Mouse (Mus musculus) monocyte, adult 5-6 weeks (primary cell): ENCODE measurements at regions not wholly inside any gene's neighbourhood (a gene's known extent, or its start where the extent isn't known, plus 50 kb on each side); places are given as distances from the start of the nearest gene placed in this dataset.

Experiments used
- ATAC-seq: fragments of 153-309, 156-312 bp; replicated peaks from 2 replicates; pipeline ENCODE4 v1.8.0; 2017; ENCODE audit warnings: mild to moderate bottlenecking; ENCODE audit not compliant: low TSS enrichment, insufficient number of reproducible peaks, severe bottlenecking, poor library complexity, low FRiP score

DNA sequence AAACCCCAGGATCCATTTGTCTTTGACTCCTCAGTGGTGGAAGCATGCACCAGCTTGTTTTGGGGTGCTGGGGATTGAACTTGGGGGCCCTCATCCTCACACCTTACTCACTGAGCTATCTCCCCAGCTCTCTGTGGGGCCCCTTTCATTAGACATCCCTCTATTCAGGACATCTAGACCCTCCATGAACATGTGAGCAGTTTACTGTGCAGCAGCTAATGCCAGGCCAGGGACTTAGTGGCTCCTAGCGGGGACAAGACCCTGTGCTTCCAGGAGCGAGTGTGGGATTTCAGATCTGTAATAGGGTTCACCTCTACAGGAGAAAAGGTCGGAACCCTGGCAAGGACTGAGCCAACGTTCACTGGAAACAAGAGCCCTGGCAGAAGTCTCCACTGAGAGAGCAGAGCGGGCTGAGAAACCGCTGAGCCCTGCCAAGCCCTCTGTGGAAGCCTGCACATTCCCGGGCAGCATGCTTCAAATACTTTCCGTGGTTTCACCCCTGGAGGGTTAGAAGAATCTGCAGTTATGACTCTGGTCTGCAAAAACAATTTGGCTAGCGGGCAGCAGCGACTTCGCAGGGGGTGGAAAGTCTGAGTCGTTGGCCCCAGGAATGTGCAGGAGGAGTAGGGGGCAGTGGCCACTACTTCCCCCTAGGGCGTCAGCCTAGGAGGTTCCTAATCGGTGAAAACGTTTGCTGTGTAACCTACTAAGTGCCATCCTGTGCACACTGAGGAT is 125.6 kb downstream of the Smad6 start:
- ATAC-seq = no peak

- no peak for ATAC-seq
These were observed 129.5 kb downstream of the Smad6 start for GRCm38 (mm10) chr9:63892235-63892971.

DNA sequence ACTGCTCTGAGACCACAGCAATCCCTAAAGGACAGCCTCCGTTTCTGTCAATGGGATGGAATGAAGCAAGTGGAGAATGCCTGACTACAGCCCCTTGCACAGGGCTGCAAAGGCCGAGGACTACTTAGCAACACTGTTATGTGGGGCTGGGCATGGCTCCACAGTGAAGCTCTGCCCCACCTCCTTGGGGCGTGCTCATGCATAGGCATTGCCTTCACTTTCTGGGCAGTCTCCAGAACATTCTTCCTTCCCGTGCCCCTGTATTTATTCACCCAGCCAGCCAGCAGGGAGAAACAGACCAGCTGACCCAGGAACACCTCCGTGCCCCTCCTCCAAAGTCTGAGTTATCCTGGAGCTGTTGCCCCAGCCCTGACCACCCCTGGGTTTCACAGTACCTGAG is 131.1 kb downstream of the Smad6 start:
- ATAC-seq = no peak

DNA sequence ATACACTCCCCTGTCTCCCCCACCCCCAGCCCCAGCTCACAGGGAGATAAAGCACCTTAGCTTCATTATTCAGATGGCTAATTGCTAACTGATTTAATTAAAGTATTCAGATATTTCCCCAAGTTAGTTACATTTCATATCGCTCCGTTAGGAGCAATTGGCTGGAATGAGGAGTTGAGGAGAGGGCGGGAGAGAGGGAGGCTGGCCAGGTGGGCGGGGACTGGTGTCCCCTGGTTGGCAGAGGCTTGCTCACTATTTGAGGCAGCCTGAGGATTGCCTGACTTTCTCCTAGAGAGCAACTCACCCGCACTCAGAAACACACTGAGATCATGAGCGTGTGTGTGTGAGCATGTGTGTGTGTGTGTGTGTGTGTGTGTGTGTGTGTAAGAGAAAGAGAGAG is 131.8 kb upstream of the Smad3 start:
- no peak for ATAC-seq

- ATAC-seq = no peak
These were observed 127.2 kb upstream of the Smad3 start for GRCm38 (mm10) chr9:63884971-63885370.

- 0 out of 2 replicates have a peak, but pooled peaks have one; percentile 35 for ATAC-seq
These were observed 126.1 kb upstream of the Smad3 start for GRCm38 (mm10) chr9:63883738-63884520.

DNA sequence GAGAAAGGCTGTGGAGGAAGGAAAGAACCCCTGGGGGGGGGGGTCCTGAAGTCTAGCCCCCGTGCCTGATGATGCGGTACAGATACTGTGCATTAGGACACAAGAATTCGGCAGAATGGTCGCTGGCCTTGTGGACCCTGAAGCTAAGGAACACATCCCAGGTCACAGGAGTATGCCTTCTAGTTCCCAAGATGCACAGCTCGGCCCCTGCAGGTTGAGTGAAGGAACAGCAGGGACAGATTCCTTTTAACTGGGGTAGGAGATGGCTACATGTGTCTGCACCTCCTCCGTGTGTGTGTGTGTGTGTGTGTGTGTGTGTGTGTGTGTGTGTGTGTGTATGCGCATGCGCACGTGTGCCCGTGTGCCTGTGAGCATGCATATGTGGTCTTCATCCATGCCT is 123.9 kb upstream of the Smad3 start:
- no peak for ATAC-seq

GRCm38 (mm10) chr9:63881261-63881563 is 123.4 kb upstream of the Smad3 start:
- no peak for ATAC-seq

GRCm38 (mm10) chr9:63880487-63881260 is 122.9 kb upstream of the Smad3 start:
- no peak for ATAC-seq

DNA sequence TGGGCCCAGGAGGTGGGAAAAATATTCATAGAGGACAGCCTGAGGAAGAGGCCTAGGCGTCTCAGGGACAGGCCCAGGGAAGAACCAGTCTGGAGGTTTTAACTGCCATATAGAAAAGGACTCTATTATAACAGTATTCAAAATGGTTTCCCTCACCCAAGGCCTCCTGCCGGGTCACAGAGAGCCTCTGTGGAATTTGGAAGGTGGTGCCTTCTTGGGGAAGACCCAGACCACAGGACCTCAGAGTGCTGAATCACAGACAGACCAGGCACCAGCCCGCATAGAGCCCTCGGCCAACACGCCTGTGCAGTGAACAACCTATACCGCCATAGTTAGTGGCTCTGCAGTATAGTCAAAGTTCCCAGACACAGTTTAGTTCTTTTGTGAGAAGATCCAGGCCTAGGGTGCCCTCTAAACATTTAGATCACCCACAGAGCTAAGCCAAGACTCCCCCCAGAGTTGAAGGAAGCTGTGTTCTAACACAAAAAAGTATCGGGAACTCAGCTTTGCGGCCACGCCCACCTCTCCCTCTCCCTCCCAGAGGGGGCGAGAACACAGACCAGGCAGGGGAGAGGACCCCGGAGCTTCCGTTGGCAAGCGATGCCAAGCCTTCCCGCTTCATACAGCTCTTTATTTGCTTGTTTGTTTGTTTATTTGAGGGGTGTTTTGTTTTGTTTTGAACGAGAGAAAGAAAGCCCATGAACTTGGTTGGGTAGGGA is 122.1 kb upstream of the Smad3 start:
- ATAC-seq = no peak

DNA sequence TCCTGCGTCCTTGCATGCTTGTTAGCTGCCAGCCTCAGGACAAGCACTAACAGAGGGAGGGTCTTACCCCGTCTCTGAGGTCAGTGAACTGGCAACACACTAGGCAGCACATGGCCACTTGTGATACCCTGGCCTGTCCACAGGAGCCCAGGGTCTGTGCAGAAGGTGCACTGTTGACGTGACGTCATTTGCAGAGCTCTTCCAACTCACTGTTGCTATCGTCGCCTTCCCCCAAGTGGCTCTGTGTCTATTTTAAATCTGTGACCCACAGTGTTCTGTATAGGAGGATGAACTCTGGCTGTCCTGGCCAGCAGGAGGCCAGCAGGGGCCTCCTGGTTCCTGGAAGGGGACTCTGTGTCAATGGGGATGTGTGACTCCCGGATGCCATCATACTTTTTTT is 120.1 kb upstream of the Smad3 start:
- ATAC-seq = no peak

DNA sequence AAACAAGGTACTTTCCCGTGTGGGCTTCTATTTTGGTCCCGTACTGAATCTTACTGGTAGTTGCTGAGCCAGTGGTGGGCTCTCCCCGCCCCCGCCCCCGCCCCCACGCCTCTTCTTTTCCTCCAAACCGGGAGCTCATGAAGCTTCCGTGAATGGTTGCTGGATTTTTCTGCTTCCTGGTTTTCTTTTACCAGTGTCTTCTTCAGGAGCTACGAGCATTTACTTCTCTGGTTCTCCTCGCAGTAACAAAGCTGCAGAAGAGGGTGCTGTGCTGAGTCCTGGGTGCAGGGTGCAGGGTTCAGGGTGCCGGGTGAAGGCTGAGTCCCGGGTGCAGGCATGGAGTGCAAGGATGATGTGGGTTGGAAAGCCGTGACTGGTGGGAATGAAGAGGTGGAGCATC is 119.1 kb upstream of the Smad3 start:
- no peak for ATAC-seq

DNA sequence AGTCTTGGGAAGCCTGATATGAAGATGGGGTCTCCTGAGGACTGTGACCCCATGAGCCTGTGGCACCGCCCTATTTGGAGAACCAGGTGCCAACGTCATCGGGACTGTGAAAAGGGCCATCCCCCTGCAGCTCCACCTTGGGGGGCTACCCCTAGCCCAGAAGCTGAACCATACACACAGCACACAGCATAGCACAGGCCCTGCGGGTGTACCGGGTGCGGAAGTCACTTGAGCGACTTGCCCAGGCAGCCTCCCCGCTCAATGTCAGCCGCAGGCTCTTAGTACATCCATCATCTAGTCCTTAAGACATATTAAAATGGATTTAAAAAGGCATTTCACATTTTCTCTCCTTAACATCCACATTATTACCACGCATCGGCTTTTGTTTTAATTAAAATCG is 118.2 kb upstream of the Smad3 start:
- ATAC-seq = no peak

GRCm38 (mm10) chr9:63875193-63875592 is 117.4 kb upstream of the Smad3 start:
- ATAC-seq = no peak

- no peak for ATAC-seq
These were observed 106.6 kb upstream of the Smad3 start for GRCm38 (mm10) chr9:63864350-63864749.

GRCm38 (mm10) chr9:63863328-63863727 is 105.5 kb upstream of the Smad3 start:
- no peak for ATAC-seq

- ATAC-seq = no peak
These were observed 104.6 kb upstream of the Smad3 start for GRCm38 (mm10) chr9:63862427-63862826.

DNA sequence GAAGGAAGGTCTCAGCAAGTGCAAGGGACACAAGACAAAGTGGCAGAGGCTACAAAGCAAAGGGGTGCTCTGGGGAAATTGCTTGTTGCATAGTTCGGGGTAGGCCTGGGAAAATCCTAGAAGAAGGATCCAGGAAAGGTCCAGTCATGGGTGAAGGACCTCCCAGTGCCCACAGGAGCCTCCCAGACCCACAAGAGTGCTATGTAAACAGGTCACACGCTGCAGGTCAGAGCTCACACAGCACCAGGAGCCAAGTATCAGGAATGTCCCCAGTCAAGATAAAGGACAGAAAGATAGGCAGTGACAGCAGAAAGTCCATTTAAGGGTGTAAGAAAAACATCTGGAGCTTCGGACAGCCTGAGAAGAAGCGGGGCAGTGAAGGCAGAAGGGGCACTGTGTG is 103.6 kb upstream of the Smad3 start:
- no peak for ATAC-seq
